Mouse (Mus musculus): Measurements from ENCODE around the gene Grm4.
A peak's percentile ranks its signal among the peaks of the same experiment; 100 is the strongest.

The Grm4 gene

DNA sequence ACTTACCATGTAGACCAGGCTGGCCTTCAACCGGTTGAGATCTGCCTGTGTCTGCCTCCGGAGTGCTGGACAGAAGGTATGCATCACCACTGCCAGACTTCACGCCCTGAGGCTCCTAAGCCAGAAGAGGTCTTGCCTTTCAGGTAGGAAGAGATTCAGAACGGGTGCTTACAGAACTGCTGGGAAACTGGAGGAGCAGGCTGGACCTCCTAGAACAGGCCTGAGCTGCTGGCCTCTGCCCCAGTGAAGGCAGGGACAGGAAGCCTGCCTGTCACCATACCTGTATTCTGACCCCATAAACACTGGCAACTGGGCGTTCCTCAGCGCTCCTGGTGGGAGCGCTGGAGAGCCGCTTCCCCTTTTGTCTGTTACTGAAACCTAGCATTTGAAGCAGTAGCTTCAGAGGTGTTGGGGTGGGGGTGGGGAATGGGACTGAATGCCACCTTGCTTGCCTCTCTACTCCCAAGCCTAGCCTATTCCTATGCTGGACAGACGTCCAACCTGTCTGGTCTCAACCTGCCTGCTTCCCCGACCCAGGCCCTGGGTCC, 30.3 kb upstream of the Grm4 start:
- no peak for DNase-seq (ENCODE audit: low spot score)

- no peak for DNase-seq (ENCODE audit: low spot score)
These were observed 28.0 kb upstream of the Grm4 start for GRCm38 (mm10) chr17:27549234-27549633.

DNA sequence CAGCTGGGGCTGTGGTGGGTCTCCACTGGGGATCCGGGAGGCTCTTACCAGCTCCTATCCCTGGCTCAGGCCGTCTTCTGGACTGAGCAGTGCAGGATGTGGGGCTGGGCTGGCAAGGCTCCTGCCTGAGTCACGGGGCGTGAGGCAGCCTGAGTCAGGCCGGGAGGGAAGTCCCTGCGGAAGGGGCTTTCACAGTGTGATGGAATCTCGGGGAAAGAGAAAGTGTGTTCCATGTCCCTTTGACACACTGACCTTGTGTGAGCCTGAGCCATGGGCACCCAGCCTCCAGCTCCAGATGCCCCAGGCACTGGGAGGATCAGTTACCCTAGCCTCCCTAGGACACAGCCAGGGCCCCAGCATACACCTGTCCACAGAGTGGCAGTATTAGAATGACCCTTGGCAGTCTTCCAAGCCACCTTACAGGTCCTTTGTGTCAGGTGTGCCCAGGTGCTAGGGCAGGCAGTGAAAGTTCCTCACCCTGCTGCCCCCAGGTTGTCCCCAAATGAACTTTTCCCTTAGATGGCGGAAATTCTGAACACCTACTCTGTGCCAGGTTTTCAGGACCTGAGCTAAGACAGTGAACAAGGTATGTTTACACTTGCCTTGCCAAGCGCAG, 26.2 kb upstream of the Grm4 start:
- peak; percentile 63 for DNase-seq (ENCODE audit: low spot score)

DNA sequence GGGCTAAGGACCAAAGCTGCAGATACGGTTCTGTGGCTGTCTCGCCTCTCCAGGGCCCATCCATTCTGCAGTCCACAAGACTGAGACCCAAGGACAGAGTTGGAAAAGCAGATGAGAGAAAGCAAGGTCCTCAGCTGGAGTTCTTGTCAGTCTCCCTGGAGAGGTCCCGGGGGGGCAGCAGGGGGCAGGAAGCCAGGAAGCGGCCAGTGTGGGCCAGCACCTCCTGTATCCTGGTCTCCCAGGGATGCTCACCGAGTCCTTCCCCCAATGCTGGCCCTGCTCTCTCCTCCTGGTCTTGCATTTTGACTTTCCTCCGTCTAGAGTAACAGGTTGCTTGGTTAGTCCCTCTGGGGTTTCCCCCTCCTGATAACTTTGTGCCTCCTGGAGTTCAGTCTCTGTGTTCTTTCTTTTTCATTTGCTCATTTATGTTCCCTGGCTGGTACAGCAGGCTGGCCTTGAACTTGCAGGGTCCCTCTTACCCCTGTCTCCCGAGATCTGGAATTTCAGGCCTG, 25.4 kb upstream of the Grm4 start:
- no peak for DNase-seq (ENCODE audit: low spot score)

DNA sequence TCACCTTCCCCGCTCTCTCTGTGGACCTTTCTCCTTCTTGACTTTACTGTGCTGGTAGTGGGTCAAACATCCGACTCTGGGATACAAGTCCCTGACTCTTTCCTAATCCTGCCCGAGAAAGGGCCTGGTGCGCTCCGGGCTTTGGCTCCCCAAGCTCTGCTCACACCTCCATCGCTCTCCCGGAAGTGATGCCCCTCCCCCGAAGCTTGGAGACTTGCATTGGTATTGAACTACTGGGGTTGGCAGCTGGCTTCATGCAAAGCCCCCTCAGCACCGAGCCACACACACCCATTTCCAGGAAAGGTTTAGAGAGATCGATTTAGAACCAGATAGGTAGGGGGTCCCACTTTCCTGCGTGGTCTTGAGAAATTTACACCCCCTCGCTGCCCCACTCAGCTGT, 24.8 kb upstream of the Grm4 start:
- DNase-seq (ENCODE audit: low spot score) = no peak

DNA sequence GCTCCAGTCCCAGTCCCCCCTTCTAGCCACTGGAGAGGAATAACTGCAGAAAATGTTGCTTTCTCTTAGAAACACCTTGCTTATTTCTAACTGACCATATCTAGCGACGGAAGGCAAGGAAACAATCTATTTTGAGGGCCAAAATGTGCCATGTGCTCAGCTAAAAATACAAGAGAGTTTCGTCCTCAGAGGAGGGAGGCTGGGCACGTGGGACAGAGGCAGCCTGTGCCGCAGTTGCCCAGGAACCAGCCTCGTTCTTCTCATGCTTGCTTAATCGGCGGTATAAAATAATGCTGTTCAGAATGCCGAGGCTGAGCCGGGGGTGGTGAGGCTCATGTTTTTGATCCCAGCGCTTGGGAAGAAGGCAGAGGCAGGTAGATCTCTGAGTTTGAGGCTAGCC, 23.3 kb upstream of the Grm4 start:
- DNase-seq (ENCODE audit: low spot score) = no peak

DNA sequence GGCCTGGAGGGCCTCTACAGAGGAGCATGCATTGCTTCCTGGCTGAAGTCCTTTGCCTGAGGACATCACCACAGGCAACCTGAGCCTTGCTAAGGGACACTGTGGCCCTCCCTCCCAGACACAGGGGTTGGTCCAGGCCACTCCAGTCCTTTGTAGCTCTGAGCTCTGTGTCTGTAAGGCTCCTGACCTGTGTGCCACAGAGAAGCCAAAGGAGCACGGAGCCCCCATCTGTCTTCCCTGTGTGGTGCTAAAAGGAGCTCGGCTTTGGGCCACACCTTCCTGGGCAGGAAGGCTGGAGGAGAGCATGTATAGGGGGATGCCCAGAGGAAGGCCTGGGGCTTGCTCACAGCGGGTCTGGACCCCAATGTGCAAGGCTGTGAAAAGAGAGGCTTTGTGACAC, 20.8 kb upstream of the Grm4 start:
- DNase-seq (ENCODE audit: low spot score) = no peak

GRCm38 (mm10) chr17:27541261-27541660, 20.1 kb upstream of the Grm4 start:
- no peak for DNase-seq (ENCODE audit: low spot score)

GRCm38 (mm10) chr17:27534718-27535117, 13.5 kb upstream of the Grm4 start:
- peak; percentile 90 for DNase-seq (ENCODE audit: low spot score)

GRCm38 (mm10) chr17:27533354-27533753, 12.2 kb upstream of the Grm4 start:
- DNase-seq (ENCODE audit: low spot score) = no peak

- no peak for DNase-seq (ENCODE audit: low spot score)
These were observed 10.9 kb upstream of the Grm4 start for GRCm38 (mm10) chr17:27532095-27532494.

DNA sequence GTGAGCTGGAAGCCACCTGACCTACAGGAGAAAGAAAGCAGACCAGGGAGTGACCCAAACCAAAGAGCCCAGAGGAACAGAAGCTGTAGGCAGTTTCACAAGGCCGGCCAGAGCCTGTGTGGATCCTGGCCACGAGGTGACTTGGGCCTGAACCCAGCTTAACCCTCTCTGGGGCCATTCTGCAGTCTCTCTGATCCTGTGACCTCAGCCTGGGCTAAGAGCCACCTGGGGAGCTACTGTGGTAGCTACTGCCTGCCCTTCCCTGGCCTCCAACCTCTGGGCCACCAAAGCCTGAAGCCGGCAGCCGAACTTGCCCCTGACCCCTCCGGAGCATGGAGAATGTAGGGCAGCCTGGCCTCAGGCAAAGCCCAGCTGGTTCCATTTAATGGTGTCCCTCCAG, 7.6 kb upstream of the Grm4 start:
- no peak for DNase-seq (ENCODE audit: low spot score)

GRCm38 (mm10) chr17:27528030-27528429, 6.8 kb upstream of the Grm4 start:
- no peak for DNase-seq (ENCODE audit: low spot score)

DNA sequence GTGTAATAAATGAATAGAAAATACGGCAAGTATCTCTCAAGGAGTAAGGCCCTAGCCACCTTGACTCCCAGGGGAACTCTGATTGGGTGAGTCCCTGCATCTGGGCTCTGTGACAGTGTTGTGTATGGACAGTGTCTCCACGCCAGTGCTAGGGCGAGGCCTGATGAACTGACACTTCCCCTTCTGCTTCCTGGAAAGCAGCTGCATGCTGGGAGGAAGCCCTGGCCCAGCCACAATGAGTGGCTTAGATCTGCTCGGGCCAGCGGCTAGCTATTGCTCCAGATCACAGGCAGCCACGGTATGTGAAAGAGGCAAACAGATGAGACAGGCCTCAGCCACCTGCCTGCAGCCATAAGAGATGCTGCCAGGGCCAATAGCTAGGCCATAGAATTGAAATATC, 6.0 kb upstream of the Grm4 start:
- no peak for DNase-seq (ENCODE audit: low spot score)

DNA sequence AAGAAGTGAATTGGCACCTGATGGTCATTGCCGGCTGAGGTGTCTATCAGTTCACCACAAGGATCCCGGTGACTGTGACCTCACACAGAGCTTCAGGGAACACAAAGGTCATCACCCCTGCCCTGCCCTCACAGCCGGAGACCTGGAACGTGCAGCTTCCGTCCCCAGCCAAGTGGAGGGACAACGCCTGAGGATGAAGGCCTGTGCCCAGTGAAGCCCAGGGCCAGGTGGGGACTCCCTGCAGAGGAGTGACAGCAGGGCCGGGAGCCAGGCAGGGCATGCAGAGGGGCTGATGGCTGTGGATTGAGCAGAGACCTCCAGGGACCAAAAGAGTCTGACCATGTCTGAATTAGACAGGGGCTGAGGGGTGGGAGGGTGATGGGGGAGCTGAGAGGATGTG, 1.9 kb upstream of the Grm4 start:
- DNase-seq (ENCODE audit: low spot score) = no peak

DNA sequence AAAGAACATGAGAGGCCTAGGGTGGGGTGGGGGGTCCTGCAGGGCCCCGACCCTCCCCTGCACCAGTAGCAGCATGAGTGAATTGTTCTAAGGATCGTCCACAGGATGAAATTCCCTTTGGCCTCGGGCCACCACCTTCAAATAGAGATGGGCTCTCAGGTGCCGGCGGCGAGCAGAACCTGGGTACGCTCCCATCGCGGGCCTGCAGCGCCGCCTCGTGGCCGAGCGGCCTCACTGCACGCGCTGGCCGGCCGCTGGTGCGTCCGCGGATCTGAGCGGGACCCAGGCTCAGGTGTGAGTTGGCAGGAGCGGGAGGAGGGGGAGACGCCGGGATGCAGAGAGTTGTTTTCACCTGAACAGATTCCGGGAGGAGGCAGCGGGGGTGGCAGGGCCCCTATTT, 646 bp downstream of the Grm4 start:
- peak; percentile 63 for DNase-seq (ENCODE audit: low spot score)

DNA sequence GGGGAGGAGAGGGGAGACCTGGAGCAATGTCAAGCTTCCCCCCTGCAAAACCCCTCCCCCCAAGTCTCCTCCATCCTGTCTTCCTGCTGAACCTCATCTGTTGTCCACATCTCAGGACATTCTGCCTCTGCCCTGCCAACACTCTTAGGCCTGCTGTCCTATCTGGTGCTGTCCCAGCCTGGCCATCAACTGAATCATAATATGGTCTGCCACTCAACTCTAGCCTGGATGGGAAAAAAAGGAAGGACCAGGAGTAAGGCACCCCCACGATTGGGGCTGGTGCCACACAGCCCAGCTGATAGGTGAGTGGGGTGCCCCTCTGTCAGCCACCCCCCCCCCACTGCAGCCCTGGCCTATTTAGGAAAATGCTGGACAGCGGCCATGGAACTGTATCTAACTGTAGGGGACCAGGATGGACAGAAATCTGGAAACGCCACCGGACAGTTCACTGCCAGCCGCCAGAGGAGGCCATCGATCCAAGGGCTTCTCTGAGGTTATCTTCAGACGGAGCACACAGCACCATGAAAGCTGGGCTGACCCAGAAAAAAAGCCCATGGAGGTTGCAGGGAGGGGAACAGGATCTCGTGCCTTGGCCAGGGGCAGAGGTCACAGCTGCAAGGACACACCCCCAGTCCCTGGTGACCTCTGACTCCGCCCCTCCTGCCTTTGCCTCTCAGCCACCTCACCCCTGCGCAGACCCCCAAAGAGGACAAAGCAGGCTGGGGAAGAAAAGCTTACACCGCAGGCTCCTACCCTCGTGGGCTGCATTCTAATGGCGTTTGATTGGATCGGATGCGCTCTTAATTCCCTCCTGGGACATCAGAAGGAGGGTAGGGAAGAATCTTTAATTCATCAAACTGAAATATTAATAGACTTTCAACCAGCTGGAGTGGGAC, 2.3 kb downstream of the Grm4 start:
- DNase-seq (ENCODE audit: low spot score) = no peak

DNA sequence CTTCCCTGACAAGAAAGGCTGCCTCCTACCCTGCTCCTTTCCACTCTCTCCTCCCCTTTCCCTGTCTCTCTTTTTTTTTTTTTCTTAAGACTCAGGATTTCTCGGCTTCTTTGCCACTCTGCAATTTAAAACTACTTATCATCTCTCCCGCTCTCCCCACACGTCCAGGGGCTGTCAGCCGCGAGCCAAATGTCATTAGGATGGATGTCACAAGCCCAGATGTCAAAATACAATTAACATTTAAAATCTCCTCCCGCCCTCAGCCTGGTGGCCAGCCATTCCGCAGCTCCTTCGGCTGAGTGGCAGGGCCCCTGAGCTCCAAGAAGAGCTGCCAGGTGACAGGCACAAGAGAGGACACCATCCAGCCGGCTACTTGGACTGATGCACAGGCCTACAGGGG, 2.9 kb downstream of the Grm4 start:
- no peak for DNase-seq (ENCODE audit: low spot score)

DNA sequence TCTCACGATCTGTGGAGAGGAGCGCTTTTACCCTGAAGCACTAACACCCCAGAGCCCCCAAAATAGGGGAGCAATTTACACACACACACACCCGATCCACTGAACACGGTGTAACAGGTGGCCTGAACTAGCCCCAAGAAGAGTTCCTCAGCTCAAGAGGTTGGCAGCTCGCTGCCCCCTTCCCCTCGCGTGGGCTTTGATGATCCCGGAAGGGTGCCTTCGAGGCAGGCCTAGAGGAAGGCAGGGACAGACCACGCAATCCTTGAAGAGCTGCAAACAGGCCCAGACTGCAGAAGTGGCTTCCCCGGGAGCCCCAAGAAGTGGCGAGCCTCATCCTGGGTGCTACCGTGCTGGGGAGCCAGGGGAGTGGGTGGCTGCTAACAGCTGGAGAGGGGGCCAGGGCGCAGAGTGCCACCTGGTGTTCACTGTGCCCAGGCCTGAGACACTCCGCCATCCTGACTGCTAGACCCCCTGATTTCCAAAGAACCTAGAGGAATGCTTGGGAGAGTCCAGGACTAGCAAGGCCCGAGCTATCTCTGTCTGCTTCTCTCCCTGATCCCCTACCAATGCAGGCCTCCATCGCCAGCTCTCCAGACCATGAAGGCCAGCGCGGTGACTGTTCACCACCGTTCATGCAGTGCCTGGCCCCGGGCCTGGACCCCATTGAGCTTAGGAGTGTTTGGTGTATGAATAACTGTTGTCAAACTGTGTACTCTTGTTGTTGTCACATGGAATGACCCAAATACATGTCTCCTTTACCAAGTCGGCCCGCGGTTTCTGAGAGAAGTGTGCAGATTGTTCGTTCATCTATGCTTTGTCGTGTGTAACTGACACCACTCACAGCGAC, 7.1 kb downstream of the Grm4 start:
- DNase-seq (ENCODE audit: low spot score) = no peak

- DNase-seq (ENCODE audit: low spot score) = no peak
These were observed 7.8 kb downstream of the Grm4 start for GRCm38 (mm10) chr17:27513279-27513915.

DNA sequence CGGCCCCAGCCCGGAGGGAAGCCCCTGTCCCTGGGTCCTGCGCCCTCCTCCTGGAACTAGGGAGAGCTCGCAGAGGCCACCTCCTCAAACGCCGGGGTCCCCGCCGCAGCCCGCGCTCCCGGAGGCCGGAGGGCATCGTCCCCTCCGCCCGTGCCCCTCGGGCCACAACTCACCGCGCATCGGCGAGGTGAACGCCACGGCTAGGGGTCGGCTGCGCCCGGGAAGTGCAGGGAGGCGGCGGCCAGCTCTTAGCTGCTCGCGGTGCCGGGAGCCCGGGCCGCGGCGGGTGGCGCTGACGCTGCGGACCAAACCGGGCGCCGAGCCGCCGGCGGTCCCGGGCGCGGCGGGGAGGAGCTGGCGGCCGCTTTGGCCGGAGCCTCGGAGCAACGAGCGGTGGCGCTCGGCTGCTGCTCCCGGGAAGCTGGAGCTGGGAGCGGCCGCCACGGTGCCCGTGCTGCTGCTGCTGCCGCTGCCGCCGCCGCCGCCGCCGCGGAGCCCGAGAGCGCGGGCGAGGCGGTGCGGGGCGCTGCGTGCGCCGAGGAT, 8.5 kb downstream of the Grm4 start:
- DNase-seq (ENCODE audit: low spot score) = peak; percentile 18
